Mouse (Mus musculus): ENCODE measurements around the gene Hfm1. TPM values are rescaled to one million over a fixed set of nuclear protein-coding genes. Genes with fewer than 3 reads are reported as not detected.
A peak's percentile ranks its signal among the peaks of the same experiment; 100 is the strongest.

Hfm1 gene
- polyA plus RNA-seq, 1 experiment = 7.1 TPM

DNA sequence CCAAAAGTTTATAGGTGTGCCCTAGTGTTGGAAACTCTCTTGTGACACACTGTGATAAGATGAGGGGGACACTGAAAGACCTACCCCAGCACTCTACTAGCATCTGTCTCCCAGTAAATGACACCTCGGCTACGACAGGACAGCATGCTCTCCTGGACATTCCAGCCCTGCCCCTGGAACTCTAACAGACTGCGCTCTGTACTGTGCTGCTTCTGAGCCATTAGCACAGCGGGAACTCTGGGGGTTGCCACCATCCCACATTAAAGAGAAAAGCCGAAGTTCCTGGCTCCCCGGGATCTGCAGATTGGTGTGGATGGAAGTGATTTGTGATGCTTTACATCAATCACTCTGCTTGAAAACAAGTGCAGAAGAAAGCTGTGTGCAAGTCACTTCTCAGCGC is 93.1 kb downstream of the Hfm1 start:
- no peak for DNase-seq (ENCODE audit: low read depth)
- TF ChIP-seq POLR2A (IDR thresholded peaks at IDR 0.05; ENCODE audit: borderline replicate concordance, extremely low read depth, insufficient read depth, insufficient read length, poor library complexity, severe bottlenecking) = no peak

DNA sequence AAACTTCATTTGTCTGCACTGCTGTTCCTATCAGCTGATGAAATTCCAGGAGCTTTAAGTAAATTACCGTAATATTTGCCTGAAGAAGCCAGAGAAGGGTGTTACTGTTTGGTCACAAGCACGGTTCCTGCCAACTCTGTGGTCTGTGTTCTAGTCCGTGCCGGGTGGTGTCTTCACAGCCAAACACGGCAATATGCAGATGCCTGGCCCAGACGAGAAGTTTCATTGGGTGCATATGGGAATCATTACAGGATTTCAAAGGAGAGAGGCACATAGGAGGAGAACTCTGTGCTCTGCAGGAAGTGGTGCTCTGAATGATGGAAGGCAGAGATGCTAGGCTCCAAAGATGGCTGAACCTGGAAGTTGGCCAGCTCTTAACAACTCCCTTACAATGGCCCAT is 94.7 kb downstream of the Hfm1 start:
- DNase-seq (ENCODE audit: low read depth) = no peak
- no peak for TF ChIP-seq POLR2A (IDR thresholded peaks at IDR 0.05; ENCODE audit: borderline replicate concordance, extremely low read depth, insufficient read depth, insufficient read length, poor library complexity, severe bottlenecking)
- TF ChIP-seq CTCF (IDR thresholded peaks at IDR 0.05; ENCODE audit: borderline replicate concordance, extremely low read depth, insufficient read depth, insufficient read length) = no peak

DNA sequence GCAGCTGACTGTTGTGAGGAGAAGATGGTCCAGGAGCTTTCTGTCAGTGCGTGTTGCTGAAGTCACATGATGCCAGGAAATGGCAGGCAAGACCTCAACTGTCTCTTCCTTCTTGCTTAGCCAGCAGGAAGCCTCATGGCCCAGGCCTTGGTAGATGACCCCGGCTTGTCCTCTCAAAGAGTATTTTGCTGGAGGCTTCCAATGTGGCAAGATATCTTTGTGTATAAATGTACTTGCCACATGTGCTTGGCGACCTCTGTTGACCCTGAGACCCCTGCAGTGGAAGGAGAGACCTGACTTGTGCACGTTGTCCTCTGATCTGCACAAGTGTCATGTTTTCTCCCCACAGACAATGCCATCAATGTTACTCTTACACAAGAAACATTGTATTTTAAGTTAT is 95.3 kb downstream of the Hfm1 start:
- no peak for TF ChIP-seq CTCF (IDR thresholded peaks at IDR 0.05; ENCODE audit: borderline replicate concordance, extremely low read depth, insufficient read depth, insufficient read length)
- TF ChIP-seq POLR2A (IDR thresholded peaks at IDR 0.05; ENCODE audit: borderline replicate concordance, extremely low read depth, insufficient read depth, insufficient read length, poor library complexity, severe bottlenecking) = no peak
- DNase-seq (ENCODE audit: low read depth) = no peak

DNA sequence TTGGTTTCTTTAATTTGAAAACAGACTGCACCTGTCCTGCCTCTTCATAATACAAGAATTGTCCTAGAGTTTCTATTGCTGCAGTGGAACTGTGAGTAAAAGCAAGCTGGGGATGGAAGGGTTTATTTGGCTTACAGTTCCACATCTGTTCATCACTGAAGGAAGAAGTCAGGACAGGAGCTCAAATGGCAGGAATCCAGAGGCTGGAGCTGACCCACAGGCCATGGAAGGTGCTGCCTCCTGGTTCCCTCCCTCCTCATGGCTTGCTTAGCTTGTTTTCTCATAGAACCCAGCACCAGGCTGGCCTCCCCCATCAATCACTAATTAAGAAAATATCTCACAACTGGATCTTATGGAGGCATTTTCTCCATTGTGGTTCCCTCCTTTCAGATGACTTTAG is 99.4 kb downstream of the Hfm1 start:
- TF ChIP-seq POLR2A (IDR thresholded peaks at IDR 0.05; ENCODE audit: borderline replicate concordance, extremely low read depth, insufficient read depth, insufficient read length, poor library complexity, severe bottlenecking) (no peak), CTCF (IDR thresholded peaks at IDR 0.05; ENCODE audit: borderline replicate concordance, extremely low read depth, insufficient read depth, insufficient read length) (no peak)
- DNase-seq (ENCODE audit: low read depth) = no peak

DNA sequence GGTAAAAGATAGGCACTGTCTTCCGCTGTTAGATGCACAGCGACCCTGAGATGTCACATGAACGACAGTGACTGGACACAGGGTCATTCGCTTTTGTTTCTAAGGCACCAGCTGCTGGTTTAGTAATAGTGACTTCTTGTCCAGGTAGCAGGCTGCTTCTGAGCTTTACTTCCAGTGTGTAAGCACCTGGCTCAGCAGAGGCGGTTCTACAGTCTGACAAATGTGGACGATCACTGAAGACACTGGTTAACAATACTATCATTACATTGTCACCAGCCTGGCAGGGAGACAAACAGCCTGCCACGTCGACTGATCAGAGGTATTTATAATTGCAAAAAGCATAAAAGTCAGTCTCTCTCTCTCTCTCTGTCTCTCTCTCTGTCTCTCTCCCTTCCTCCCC is 100.1 kb downstream of the Hfm1 start:
- peak; percentile 38 for DNase-seq (ENCODE audit: low read depth)

DNA sequence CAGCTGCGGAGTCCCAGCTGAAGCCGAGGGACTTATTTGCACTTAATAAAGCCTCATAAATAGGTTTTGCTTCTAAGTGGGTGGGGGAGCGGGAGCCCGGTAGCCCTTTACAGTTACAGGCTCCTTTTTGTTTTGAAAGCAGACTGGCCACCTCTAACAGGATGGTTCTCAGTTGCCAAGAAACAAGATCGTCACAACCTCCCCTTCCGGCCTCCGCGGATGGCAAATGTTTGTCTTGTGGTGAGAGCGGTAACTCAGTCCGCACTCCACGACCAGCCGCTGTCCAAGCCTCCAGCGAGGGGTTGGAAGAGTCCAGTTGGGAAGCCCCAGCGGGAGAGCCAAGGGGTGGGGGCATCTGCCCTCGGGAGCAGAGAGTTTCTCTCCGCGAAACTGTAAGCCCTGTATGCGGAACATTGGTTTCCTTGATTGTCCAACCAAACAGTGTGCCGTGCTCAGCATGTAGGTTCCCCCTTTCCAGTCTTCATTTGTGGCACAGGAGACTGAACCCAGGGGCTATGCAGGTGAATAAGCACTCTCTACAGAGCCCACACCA is 100.7 kb downstream of the Hfm1 start:
- TF ChIP-seq POLR2A (IDR thresholded peaks at IDR 0.05; ENCODE audit: borderline replicate concordance, extremely low read depth, insufficient read depth, insufficient read length, poor library complexity, severe bottlenecking) = no peak
- no peak for TF ChIP-seq CTCF (IDR thresholded peaks at IDR 0.05; ENCODE audit: borderline replicate concordance, extremely low read depth, insufficient read depth, insufficient read length)
- peak; percentile 86 for DNase-seq (ENCODE audit: low read depth)

More for the DNA sequence above, 100.1 kb downstream of the Hfm1 start:
- TF ChIP-seq CTCF (IDR thresholded peaks at IDR 0.05; ENCODE audit: borderline replicate concordance, extremely low read depth, insufficient read depth, insufficient read length) (no peak), POLR2A (IDR thresholded peaks at IDR 0.05; ENCODE audit: borderline replicate concordance, extremely low read depth, insufficient read depth, insufficient read length, poor library complexity, severe bottlenecking) (no peak)

DNA sequence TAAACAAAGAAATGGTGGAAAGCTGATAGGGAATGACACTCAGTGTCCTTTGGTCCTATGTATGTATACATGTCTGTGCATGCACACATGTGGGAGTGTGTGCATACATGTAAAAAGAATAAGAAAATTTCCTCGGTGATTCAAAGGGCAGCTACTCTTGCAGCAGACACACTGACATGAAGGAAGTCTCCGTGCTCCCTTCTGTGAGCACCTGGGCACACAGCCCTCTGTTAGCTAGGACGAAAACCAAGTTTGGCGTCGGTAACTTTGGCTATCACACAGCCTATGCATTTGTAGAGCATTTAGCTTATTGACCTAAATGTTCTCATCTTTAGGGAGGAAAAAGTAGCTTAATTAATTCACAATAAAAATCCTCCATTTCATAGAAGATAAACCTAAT is 101.4 kb downstream of the Hfm1 start:
- DNase-seq (ENCODE audit: low read depth) = peak; percentile 53
- TF ChIP-seq POLR2A (IDR thresholded peaks at IDR 0.05; ENCODE audit: borderline replicate concordance, extremely low read depth, insufficient read depth, insufficient read length, poor library complexity, severe bottlenecking) (no peak), CTCF (IDR thresholded peaks at IDR 0.05; ENCODE audit: borderline replicate concordance, extremely low read depth, insufficient read depth, insufficient read length) (no peak)

DNA sequence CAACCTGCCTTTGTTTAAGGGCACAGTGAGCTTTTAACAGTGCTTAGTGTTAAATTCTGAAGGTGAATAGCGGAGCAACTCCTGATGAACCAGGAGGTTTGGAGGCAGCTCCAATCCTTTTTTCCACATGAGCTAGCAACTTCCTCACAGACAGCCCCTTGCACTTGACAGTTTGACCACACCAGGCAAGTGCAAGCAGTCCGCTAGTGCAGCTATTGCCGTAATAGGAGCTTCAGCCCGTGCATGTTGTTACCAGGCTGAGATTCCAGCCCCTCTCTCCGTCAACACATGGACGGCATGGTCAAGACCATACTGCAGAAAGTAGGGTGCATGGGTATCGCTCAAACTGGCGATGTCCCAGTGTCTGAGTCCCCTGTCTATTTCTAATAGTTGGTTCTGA is 106.5 kb downstream of the Hfm1 start:
- no peak for TF ChIP-seq CTCF (IDR thresholded peaks at IDR 0.05; ENCODE audit: borderline replicate concordance, extremely low read depth, insufficient read depth, insufficient read length)
- no peak for TF ChIP-seq POLR2A (IDR thresholded peaks at IDR 0.05; ENCODE audit: borderline replicate concordance, extremely low read depth, insufficient read depth, insufficient read length, poor library complexity, severe bottlenecking)

DNA sequence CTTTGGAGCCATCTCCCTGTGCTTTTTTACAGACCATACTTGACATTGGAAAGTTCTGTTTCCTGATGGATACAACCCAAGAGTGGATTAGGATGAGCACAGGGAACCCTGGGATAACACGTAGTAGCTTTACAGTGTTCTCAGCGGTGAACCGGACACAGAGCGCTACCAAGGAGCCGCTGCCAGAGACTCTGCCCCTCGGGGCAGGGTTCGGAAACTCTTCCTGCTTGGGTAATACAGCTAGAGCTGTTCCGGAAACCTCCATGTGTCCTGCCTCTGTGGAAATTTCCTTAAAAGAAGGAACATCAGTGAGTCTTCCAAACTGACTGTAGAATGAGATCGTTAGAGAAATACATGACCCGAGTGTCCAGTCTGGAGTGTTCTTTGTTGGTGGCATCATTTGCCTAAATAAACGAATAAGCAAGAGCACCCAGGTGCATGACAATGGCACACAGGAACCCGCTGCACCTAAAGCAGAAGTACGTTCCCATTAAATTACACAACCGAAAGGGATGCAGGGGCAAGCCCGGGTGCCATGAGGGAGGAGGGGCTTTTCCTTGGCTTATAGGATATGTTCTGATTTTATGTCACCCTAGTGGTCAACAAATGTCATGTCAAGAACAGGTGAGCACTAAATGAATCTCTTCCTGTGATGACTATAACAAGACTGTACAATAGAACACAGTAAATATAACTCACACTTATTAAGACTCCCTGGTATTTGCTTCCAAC is 110.0 kb downstream of the Hfm1 start:
- DNase-seq (ENCODE audit: low read depth) = no peak

More for the DNA sequence above, 106.5 kb downstream of the Hfm1 start:
- DNase-seq (ENCODE audit: low read depth) = no peak

DNA sequence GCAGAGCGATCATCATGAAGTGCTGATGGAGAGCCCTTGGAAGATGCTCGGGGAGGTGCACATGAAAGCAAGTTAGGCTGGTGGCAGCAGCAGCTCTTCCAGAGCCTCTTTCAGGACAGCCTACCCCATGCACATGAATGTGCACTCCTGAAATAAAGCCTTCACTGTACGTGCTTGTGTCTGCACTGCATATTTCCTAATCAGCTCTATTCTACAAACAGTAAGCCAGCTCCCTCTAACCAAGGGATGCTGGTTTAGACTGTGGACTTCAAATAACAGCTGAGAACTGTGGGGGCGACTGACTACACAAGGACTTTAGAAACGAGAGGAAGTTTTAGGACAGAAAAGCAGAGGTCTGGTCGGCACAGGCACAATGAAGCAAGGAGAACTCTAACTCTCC is 111.5 kb downstream of the Hfm1 start:
- DNase-seq (ENCODE audit: low read depth) = no peak
- no peak for TF ChIP-seq POLR2A (IDR thresholded peaks at IDR 0.05; ENCODE audit: borderline replicate concordance, extremely low read depth, insufficient read depth, insufficient read length, poor library complexity, severe bottlenecking)
- no peak for TF ChIP-seq CTCF (IDR thresholded peaks at IDR 0.05; ENCODE audit: borderline replicate concordance, extremely low read depth, insufficient read depth, insufficient read length)

More for the DNA sequence above, 110.0 kb downstream of the Hfm1 start:
- TF ChIP-seq POLR2A (IDR thresholded peaks at IDR 0.05; ENCODE audit: borderline replicate concordance, extremely low read depth, insufficient read depth, insufficient read length, poor library complexity, severe bottlenecking) (no peak), CTCF (IDR thresholded peaks at IDR 0.05; ENCODE audit: borderline replicate concordance, extremely low read depth, insufficient read depth, insufficient read length) (0 out of 2 replicates have a peak, but pooled peaks have one; percentile 6)

DNA sequence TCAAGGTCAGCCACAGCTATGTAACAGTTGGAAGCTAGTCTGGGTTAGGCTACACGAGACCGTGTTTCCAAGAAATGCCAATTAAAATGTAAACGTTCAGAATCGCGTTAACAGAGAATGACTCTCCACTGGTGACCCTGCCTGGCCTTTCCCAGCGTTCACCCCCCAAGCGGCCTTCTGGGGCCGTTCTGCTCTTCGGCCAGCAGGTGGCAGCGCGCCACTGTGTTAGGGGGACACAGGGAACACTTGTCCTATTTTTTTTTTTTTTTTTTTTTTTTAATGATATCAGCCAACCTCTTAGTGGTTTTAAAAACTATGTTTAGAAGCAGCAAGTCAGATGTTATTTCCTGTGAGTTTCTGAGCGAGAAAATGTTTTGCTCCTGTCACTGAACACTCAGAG is 123.0 kb downstream of the Hfm1 start:
- TF ChIP-seq POLR2A (IDR thresholded peaks at IDR 0.05; ENCODE audit: borderline replicate concordance, extremely low read depth, insufficient read depth, insufficient read length, poor library complexity, severe bottlenecking) (no peak), CTCF (IDR thresholded peaks at IDR 0.05; ENCODE audit: borderline replicate concordance, extremely low read depth, insufficient read depth, insufficient read length) (peak; percentile 75)
- peak; percentile 58 for DNase-seq (ENCODE audit: low read depth)

All from brain, embryonic 14.5 days (tissue).